Mouse (Mus musculus) heart, adult 2 months (tissue): ENCODE measurements at regions not wholly inside any gene's neighbourhood (a gene's known extent, or its start where the extent isn't known, plus 50 kb on each side); places are given as distances from the start of the nearest gene placed in this dataset.

Experiments used
- DNase-seq, 2 experiments: peaks; one replicate each; pipeline ENCODE4 v3.0.0; 2021
- H3K27ac ChIP-seq: fragments of 200-600 bp; 2 replicates; pipeline ENCODE4 v1.8.1; 2022
- H3K27me3 ChIP-seq: fragments of 200-500 bp; 2 replicates; pipeline ENCODE4 v1.6.1; 2012; ENCODE audit warnings: mild to moderate bottlenecking, low read length, inconsistent platforms, mixed read lengths; ENCODE audit not compliant: control insufficient read depth, insufficient read depth
- H3K36me3 ChIP-seq: fragments of 200-500 bp; 2 replicates; pipeline ENCODE4 v1.6.1; 2012; ENCODE audit warnings: low read length, inconsistent platforms; ENCODE audit not compliant: control insufficient read depth, insufficient read depth
- H3K4me1 ChIP-seq: fragments of 200-500 bp; 2 replicates; pipeline ENCODE4 v1.6.1; 2011; ENCODE audit warnings: low read length; ENCODE audit not compliant: control insufficient read depth, insufficient read depth
- H3K4me3 ChIP-seq: fragments of 200-600 bp; 2 replicates; pipeline ENCODE4 v1.8.1; 2022
- H3K79me2 ChIP-seq: fragments of 200-500 bp; replicated peaks from 2 replicates; pipeline ENCODE4 v1.6.1; 2012; ENCODE audit warnings: mild to moderate bottlenecking, inconsistent platforms, low read length, moderate library complexity, mixed read lengths; ENCODE audit not compliant: control insufficient read depth, insufficient read depth
- H3K9ac ChIP-seq: fragments of 200-500 bp; 2 replicates; pipeline ENCODE4 v1.6.1; 2012; ENCODE audit warnings: low read depth, mild to moderate bottlenecking, control low read depth, inconsistent platforms, low read length, mixed read lengths
- CTCF ChIP-seq: fragments of 200-600 bp; IDR thresholded peaks from 2 replicates; pipeline ENCODE4 v1.8.1; 2022; ENCODE audit warnings: antibody characterized with exemption, mild to moderate bottlenecking, moderate library complexity
- EP300 ChIP-seq: fragments of 200-500 bp; IDR thresholded peaks from 2 replicates; pipeline ENCODE4 v1.6.1; 2011; ENCODE audit warnings: low read depth, low read length, control low read depth; ENCODE audit not compliant: insufficient read depth
- POLR2A ChIP-seq: fragments of 200-500 bp; IDR thresholded peaks from 2 replicates; pipeline ENCODE4 v1.6.1; 2011; ENCODE audit warnings: mild to moderate bottlenecking, low read depth, low read length, control low read depth; ENCODE audit not compliant: insufficient read depth
- WGBS: fragments of 180-500 bp; shearing (Covaris S2); methylation state at CpG from one replicate; pipeline ENCODE4 v1.1.7; 2018; 5-methylcytosine and 5-hydroxymethylcytosine counted together
- intact Hi-C: fragments of 180-260 bp; cut with DNase I; formaldehyde crosslinking; loops from one replicate; pipeline ENCODE4 v1.15.1; 2025

DNA sequence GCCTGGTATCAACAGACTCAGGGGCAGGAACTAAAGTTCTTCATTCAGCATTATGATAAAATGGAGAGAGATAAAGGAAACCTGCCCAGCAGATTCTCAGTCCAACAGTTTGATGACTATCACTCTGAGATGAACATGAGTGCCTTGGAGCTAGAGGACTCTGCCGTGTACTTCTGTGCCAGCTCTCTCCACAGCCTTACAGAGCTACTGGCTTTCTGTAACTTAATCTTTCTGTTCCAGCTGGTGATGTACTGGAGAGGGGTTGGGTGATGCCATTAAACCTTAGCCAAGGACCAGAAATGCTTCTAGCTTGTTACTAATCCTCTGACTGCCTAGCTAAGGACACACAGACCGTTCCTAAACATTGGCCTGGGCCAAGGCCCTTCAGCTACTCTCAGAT is 83.9 kb upstream of the 2210010C04Rik start:
- Histone ChIP-seq H3K9ac (no peak overlapping the region), H3K79me2 (no peaks in the 10 kb centered on the region), H3K27me3 (no peaks in the 10 kb centered on the region), H3K36me3 (no peaks in the 10 kb centered on the region), H3K4me1 (no peaks in the 10 kb centered on the region), H3K4me3 (no peak overlapping the region), H3K27ac (no peak overlapping the region)
- no peak for DNase-seq
- WGBS, result 55% methylated on average over 2 of the region's 2 CpGs
- intact Hi-C loops, result no loop called here
- TF ChIP-seq POLR2A, result no peak
- TF ChIP-seq EP300, result no peak
- TF ChIP-seq CTCF, result no peak

DNA sequence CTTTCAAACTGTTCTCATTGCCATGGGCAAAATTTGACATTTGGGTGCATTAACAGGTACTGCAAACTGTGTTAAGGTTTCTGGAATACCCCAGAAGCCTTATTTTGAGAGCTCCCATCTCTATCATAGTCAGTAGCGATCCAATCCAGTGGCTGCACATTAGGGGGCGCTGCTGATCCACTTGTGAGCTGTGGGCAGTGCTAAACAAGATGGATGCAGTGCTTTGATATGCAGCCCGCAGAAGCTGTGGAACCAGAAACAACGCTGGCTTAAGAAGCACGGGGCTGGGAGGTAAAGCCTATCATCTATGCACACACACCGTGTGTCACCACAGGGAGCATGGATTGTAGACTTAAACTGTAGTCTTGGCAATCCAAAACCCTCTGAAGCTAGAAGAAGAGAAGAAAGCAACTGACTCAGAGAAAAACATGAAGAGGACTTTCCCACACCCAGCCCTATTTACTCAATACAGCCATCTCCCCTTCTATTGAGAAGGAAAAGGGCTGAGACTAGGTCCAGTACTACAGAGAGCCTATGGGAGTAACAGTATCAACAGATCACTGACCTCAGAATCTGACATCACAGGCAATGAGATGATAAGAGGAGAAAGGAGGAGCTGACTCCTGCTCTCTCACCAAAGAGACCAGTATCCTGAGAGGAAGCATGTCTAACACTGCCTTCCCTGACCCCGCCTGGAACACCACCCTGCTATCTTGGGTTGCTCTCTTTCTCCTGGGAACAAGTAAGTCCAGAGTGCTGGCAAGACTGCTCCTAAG is 83.1 kb upstream of the 2210010C04Rik start:
- intact Hi-C loops, result no loop called here
- Histone ChIP-seq H3K27ac (no peak overlapping the region), H3K4me1 (no peaks in the 10 kb centered on the region), H3K27me3 (no peaks in the 10 kb centered on the region), H3K4me3 (no peak overlapping the region), H3K9ac (no peak overlapping the region), H3K79me2 (no peaks in the 10 kb centered on the region), H3K36me3 (no peaks in the 10 kb centered on the region)
- 7% methylated on average over 7 of the region's 7 CpGs for WGBS
- DNase-seq, result peak; percentile 47 to 69
- TF ChIP-seq EP300, result no peak
- TF ChIP-seq CTCF, result peak; percentile 61
- no peak for TF ChIP-seq POLR2A

DNA sequence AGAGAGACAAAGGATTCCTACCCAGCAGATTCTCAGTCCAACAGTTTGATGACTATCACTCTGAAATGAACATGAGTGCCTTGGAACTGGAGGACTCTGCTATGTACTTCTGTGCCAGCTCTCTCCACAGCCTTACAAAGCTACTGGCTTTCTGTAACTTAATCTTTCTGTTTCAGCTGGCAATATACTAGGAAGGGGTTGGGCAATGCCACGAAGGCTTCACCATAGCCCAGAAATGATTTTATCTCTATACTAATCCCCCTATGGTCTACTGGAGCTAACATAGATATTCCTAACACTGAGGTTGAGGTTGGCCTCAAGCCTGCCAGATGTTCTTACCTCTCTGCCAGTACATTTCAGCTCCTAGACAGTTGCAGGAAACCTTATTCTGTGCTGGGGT is 78.6 kb upstream of the 2210010C04Rik start:
- Histone ChIP-seq H3K4me1 (no peaks in the 10 kb centered on the region), H3K9ac (no peak overlapping the region), H3K36me3 (no peaks in the 10 kb centered on the region), H3K79me2 (no peaks in the 10 kb centered on the region), H3K27me3 (no peaks in the 10 kb centered on the region; the same call in 1 of the 2 replicates), H3K27ac (no peak overlapping the region), H3K4me3 (no peak overlapping the region)
- 50% methylated on average over 1 of the region's 1 CpGs for WGBS
- intact Hi-C loops, result no loop called here
- DNase-seq, result no peak
- TF ChIP-seq POLR2A (no peak), EP300 (no peak), CTCF (no peak)

DNA sequence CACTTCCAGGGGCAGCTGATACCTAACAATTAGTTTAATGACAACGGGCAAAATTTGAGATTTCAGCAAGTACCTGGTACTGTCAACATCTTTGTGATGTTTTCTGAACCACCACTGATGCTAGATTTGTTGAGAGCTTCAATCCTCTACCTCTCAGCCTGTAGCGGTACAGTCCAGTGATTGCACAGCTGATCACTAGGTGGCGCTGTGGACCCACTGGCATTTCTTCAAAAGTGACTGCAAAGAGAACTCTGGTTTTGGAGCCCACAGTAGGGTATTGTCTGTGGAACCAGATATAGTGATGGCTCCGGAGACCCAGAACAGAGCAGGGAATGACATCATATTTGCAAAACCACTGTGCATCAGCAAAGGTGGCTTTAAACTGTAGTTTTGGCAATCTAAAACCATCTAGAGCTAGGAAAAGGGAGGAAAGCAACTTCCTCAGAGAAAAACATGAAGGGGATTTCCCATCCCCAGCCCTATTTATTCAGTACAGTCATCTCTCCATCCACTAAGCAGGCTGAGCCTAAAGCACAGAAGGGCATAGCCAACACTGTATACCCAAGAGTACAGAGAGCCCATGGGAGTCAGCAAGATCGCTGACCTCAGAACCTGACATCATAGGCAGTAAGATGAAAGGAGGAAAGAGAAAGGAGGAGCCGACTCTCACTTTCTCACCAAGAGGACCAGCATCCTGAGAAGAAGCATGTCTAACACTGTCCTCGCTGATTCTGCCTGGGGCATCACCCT is 77.7 kb upstream of the 2210010C04Rik start:
- Histone ChIP-seq H3K27me3 (no peaks in the 10 kb centered on the region; the same call in 1 of the 2 replicates), H3K4me1 (no peaks in the 10 kb centered on the region), H3K79me2 (no peaks in the 10 kb centered on the region), H3K4me3 (no peak overlapping the region), H3K9ac (no peak overlapping the region), H3K36me3 (no peaks in the 10 kb centered on the region), H3K27ac (no peak overlapping the region)
- 33% methylated on average over 7 of the region's 7 CpGs for WGBS
- peak; percentile 23 to 44 for DNase-seq
- no peak for TF ChIP-seq EP300
- TF ChIP-seq CTCF, result peak; percentile 67
- intact Hi-C loops, result no loop called here

DNA sequence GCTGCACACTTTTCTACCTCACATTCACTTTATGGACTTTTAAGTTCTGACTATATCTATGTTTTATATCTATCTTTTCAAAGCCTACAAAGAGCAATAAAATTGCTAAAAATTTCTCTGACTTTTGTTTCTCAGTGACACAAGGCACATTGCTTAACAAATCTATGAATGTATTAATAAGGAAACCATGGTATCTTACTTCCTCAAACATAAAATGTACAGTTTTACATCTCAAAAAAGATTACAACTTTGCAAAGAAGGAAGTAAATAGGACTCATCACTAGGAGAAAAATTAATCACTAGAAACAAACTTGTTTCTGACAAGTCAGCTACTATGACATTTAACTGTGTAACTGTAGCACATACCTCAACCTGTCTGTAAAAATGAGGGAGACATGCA is 76.5 kb upstream of the 2210010C04Rik start:
- H3K4me1 ChIP-seq, result no peaks in the 10 kb centered on the region
- H3K36me3 ChIP-seq, result no peaks in the 10 kb centered on the region
- TF ChIP-seq EP300 (no peak), POLR2A (no peak), CTCF (no peak)
- no peak overlapping the region for H3K4me3 ChIP-seq
- H3K79me2 ChIP-seq, result no peaks in the 10 kb centered on the region
- no peaks in the 10 kb centered on the region; the same call in 1 of the 2 replicates for H3K27me3 ChIP-seq
- intact Hi-C loops, result no loop called here
- no peak overlapping the region for H3K27ac ChIP-seq
- H3K9ac ChIP-seq, result no peak overlapping the region
- DNase-seq, result no peak

DNA sequence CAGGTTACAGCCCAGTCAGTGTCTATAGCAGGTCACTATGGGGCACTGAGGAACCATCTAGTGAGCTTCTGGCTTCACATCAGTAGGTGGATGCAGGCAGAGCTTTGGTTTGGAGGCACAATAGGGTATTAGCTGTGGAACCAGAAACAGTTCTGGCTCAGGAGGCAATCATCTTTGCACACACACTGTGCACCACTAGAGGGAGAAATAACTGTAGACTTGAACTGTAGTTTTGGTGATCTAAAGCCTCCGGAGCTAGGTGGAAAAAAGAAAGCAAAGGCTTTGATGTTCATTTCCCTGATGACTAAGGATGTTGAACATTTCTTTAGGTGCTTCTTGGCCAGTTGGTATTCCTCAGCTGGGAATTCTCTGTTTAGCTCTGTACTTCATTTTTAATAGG is 73.6 kb upstream of the 2210010C04Rik start:
- TF ChIP-seq EP300 (no peak), CTCF (peak; percentile 17; the same call in 1 of the 2 replicates)
- 56% methylated on average over 1 of the region's 1 CpGs for WGBS

More for the DNA sequence above, 73.6 kb upstream of the 2210010C04Rik start:
- Histone ChIP-seq H3K4me3 (no peak overlapping the region), H3K27me3 (no peaks in the 10 kb centered on the region; the same call in 1 of the 2 replicates), H3K27ac (no peak overlapping the region), H3K79me2 (no peaks in the 10 kb centered on the region), H3K36me3 (no peaks in the 10 kb centered on the region), H3K4me1 (no peaks in the 10 kb centered on the region), H3K9ac (no peak overlapping the region)
- intact Hi-C loops, result no loop called here
- DNase-seq, result no peak
